Mouse (Mus musculus): ENCODE results near the gene Mgst1. TPM values are rescaled to one million over a fixed set of nuclear protein-coding genes. Genes with fewer than 3 reads are reported as not detected.

Gene Mgst1
- polyA plus RNA-seq, 1 experiment from 2014 or later = 70.3 TPM

DNA sequence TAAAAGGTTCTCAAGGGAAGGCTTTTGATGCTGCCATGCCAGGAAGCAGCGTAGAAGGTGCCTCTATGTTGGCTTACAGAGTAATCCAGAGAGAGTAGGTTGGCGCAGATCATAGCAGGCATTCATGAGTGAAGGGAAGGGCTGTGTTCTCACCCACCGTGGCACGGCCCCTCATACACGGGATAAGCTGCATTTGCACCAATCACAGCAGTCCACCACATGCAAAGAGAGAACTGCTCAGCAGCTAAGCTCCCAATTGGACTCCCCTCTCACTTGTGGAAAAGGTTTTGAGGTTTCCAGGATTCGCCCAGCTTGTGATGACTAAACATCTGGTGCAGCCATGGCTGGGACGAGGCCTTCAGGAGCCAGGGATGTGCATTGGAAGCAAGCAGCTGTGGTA is 2.5 kb downstream of the Mgst1 start:
- Histone ChIP-seq H3K27ac (no peak overlapping the region), H3K36me3 (no peaks in the 10 kb centered on the region), H3K9me3 (no peaks in the 10 kb centered on the region), H3K4me1 (replicated peaks) (peaks cover 19% of the 10 kb centered on the region), H3K27me3 (peaks cover 3% of the 10 kb centered on the region; the same call in 1 of the 2 replicates), H3K4me2 (replicated peaks) (no peak overlapping the region), H3K4me3 (replicated peaks) (no peak overlapping the region), H3K9ac (replicated peaks) (no peak overlapping the region)
- no peak for ATAC-seq
- 94% methylated on average over 7 of the region's 7 CpGs for WGBS

GRCm38 (mm10) chr6:138143450-138143849 is 3.3 kb downstream of the Mgst1 start:
- WGBS = 97% methylated on average over 3 of the region's 3 CpGs
- no peak overlapping the region for H3K27ac ChIP-seq
- H3K4me3 ChIP-seq (replicated peaks) = no peak overlapping the region
- no peaks in the 10 kb centered on the region for H3K9me3 ChIP-seq
- peaks cover 19% of the 10 kb centered on the region for H3K4me1 ChIP-seq (replicated peaks)
- H3K9ac ChIP-seq (replicated peaks) = no peak overlapping the region
- H3K27me3 ChIP-seq = peaks cover 3% of the 10 kb centered on the region; the same call in 1 of the 2 replicates
- H3K36me3 ChIP-seq = no peaks in the 10 kb centered on the region
- no peak overlapping the region for H3K4me2 ChIP-seq (replicated peaks)
- no peak for ATAC-seq

- H3K27ac ChIP-seq = no peak overlapping the region
- H3K36me3 ChIP-seq = peaks cover 3% of the 10 kb centered on the region; the same call in 1 of the 2 replicates
- no peaks in the 10 kb centered on the region for H3K27me3 ChIP-seq
- no peak overlapping the region for H3K4me3 ChIP-seq (replicated peaks)
- 31% methylated on average over 5 of the region's 5 CpGs for WGBS
- no peak for ATAC-seq
- 0 out of 2 replicates have a peak, but pooled peaks cover 5% of the 10 kb centered on the region for H3K9me3 ChIP-seq
- no peak overlapping the region for H3K4me2 ChIP-seq (replicated peaks)
- no peak overlapping the region for H3K9ac ChIP-seq (replicated peaks)
- no peaks in the 10 kb centered on the region for H3K4me1 ChIP-seq (replicated peaks)
These were observed 13.0 kb downstream of the Mgst1 start for GRCm38 (mm10) chr6:138153111-138153510.

- 78% methylated on average over 7 of the region's 7 CpGs for WGBS
- Histone ChIP-seq H3K4me3 (replicated peaks) (no peak overlapping the region), H3K27ac (no peak overlapping the region), H3K4me1 (replicated peaks) (no peaks in the 10 kb centered on the region), H3K4me2 (replicated peaks) (no peak overlapping the region), H3K27me3 (no peaks in the 10 kb centered on the region), H3K36me3 (no peaks in the 10 kb centered on the region), H3K9ac (replicated peaks) (no peak overlapping the region), H3K9me3 (no peaks in the 10 kb centered on the region)
- 0 out of 2 replicates have a peak, but pooled peaks have one; percentile 40 for ATAC-seq
These were observed 23.8 kb downstream of the Mgst1 start for GRCm38 (mm10) chr6:138163920-138164319.

DNA sequence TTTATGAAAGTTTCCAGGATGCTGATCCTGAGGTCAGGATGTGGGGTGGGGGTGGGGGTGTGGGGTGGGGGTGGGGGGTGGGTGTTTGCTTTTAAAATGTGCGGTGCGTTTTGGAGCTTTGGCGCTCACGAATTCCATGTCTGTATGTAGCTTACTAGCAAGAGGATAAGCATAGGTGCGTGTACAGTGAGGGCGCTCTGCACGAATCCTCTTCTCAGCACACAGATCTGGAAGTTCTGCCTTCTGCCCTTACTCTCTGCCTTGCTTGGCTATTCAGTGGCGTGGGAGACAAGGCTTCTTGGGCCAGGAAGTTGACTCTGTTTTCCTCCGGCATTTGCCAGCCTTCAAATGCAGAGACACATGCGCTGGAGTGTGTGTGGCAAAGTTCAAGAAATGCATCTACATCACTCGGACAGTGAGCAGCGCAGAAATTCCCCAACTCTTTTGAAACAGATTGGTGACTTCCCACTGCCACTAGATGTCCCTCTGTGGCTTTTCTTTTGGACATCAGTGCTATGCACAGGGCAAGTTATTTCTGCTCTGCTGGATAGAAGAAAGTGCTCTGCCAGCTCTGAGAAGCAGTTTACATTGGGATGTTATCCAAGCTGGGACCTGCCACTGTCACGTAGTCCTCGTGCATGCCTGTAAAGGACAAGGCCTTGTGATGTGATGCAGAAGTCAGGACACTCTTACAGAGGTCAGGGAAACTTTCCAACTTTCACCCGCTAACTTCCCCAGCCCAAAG is 31.5 kb downstream of the Mgst1 start:
- Histone ChIP-seq H3K4me2 (replicated peaks) (no peak overlapping the region), H3K27me3 (no peaks in the 10 kb centered on the region), H3K9me3 (no peaks in the 10 kb centered on the region), H3K27ac (no peak overlapping the region), H3K4me3 (replicated peaks) (no peak overlapping the region), H3K9ac (replicated peaks) (no peak overlapping the region), H3K36me3 (no peaks in the 10 kb centered on the region), H3K4me1 (replicated peaks) (no peaks in the 10 kb centered on the region)
- peak; percentile 85 for ATAC-seq
- 72% methylated on average over 15 of the region's 15 CpGs for WGBS

Other genes with a start within 250 kb of the Mgst1 start
- gene Slc15a5, start 60.4 kb upstream of the Mgst1 start, polyA plus RNA-seq (2015; fragmentation: Nextera tagmentation; extraction: Ambion mirVana) = not detected in 2 replicates

All from midbrain, embryonic 13.5 days (tissue).